Mouse (Mus musculus): ENCODE measurements around the gene Cpn2. TPM values are rescaled to one million over a fixed set of nuclear protein-coding genes. Genes with fewer than 3 reads are reported as not detected.
A peak's percentile ranks its signal among the peaks of the same experiment; 100 is the strongest.

The Cpn2 gene
- polyA plus RNA-seq, 1 experiment from 2014 or later: 0.06 TPM

DNA sequence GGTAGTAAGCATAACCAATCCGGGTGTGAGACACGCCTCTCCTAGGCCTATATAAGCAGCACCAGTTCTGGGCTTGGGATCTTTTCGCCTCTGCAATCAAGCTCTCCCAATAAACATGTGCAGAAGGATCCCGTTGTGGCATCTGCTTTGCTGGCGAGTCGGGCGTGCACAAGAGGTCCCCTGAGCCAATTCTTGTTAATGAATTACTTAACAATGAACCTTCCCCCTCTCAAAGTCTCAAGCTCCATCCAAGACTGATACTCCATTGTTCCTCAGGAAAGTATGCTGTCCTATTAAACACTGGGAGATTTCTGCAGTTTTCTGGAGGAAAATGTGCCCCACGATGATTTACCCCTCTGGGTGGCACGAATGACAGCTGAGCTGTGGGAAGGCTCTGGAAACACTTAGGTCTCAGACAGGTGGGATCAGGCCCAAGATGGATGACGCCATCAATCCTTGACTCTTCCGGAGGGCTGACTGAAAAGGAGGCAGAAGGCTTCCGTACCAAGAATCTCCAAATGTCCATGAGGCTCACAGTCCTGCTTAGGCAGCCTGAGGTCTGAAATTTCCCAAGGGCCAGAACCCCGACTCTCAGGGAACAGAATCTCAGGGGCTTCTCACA lies 46.0 kb downstream of the Cpn2 start:
- H3K9me3 ChIP-seq (ENCODE audit: low read length): no peaks in the 10 kb centered on the region
- H3K27ac ChIP-seq (ENCODE audit: low read length): no peak overlapping the region
- no peaks in the 10 kb centered on the region for H3K36me3 ChIP-seq (ENCODE audit: insufficient read depth, low read length)
- H3K9ac ChIP-seq (replicated peaks; ENCODE audit: low read depth): no peak overlapping the region
- H3K27me3 ChIP-seq (replicated peaks; ENCODE audit: insufficient read depth, low read length): no peaks in the 10 kb centered on the region
- no peak overlapping the region for H3K4me2 ChIP-seq (replicated peaks; ENCODE audit: low read depth, low read length)
- TF ChIP-seq CTCF (IDR thresholded peaks at IDR 0.05): no peak
- no peak for TF ChIP-seq EP300 (IDR thresholded peaks at IDR 0.05)
- ATAC-seq (no peak), DNase-seq (ENCODE audit: low spot score) (no peak)
- WGBS: 59% methylated on average over 13 of the region's 13 CpGs
- H3K4me1 ChIP-seq (ENCODE audit: insufficient read depth, low read depth, low read length): no peaks in the 10 kb centered on the region
- H3K4me3 ChIP-seq (ENCODE audit: low read depth, low read length): no peak overlapping the region

DNA sequence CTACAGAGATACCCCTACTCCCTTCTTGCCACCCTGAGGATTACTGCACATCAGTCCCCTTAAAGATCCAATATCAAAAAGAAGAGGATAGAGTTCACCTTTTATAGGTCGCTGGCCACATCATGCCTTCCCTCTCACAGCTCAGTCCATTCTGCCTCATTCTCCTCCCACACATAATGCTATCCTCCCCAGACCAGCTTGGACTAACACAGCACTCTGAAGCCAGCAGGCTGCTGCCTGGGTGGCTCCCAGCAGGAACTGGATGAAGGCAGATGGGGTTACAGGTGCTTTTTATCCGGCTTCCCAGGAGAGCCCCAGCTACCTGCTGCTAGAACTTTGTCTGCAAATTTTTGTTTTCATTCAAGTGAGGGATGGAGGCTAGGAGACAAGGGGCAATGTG lies 51.5 kb downstream of the Cpn2 start:
- Histone ChIP-seq H3K4me2 (replicated peaks; ENCODE audit: low read depth, low read length) (no peak overlapping the region), H3K36me3 (ENCODE audit: insufficient read depth, low read length) (no peaks in the 10 kb centered on the region), H3K27ac (ENCODE audit: low read length) (no peak overlapping the region), H3K4me3 (ENCODE audit: low read depth, low read length) (no peak overlapping the region), H3K4me1 (ENCODE audit: insufficient read depth, low read depth, low read length) (no peaks in the 10 kb centered on the region), H3K9me3 (ENCODE audit: low read length) (no peaks in the 10 kb centered on the region), H3K9ac (replicated peaks; ENCODE audit: low read depth) (no peak overlapping the region), H3K27me3 (replicated peaks; ENCODE audit: insufficient read depth, low read length) (no peaks in the 10 kb centered on the region)
- DNase-seq (ENCODE audit: low spot score): no peak
- no peak for TF ChIP-seq CTCF (IDR thresholded peaks at IDR 0.05)
- TF ChIP-seq EP300 (IDR thresholded peaks at IDR 0.05): no peak
- 35% methylated on average over 2 of the region's 2 CpGs for WGBS
- ATAC-seq: no peak

DNA sequence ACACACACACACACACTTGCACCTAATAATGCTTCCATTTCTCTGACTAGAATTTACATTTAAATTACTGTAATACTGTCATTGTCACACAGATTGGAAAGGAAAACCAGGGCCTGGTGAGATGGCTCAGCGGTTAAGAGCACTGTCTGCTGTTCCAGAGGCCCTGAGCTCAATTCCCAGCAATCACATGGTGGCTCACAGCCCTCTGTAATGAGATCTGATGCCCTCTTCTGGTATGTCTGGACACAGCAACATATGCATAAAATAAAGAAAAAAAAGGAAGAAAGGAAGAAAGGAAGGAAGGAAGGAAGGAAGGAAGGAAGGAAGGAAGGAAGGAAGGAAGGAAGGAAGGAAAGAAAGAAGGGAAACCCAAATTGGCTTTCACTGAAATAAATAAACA lies 53.7 kb downstream of the Cpn2 start:
- no peak overlapping the region for H3K4me2 ChIP-seq (replicated peaks; ENCODE audit: low read depth, low read length)
- 79% methylated on average over 1 of the region's 1 CpGs for WGBS
- no peak for DNase-seq (ENCODE audit: low spot score)
- no peak overlapping the region for H3K4me3 ChIP-seq (ENCODE audit: low read depth, low read length)
- TF ChIP-seq EP300 (IDR thresholded peaks at IDR 0.05) (no peak), CTCF (IDR thresholded peaks at IDR 0.05) (peak; percentile 10; the same call in 1 of the 2 replicates)
- peaks cover 3% of the 10 kb centered on the region; the same call in 1 of the 2 replicates for H3K9me3 ChIP-seq (ENCODE audit: low read length)
- no peaks in the 10 kb centered on the region for H3K27me3 ChIP-seq (replicated peaks; ENCODE audit: insufficient read depth, low read length)
- H3K4me1 ChIP-seq (ENCODE audit: insufficient read depth, low read depth, low read length): no peaks in the 10 kb centered on the region
- no peak overlapping the region for H3K27ac ChIP-seq (ENCODE audit: low read length)
- H3K36me3 ChIP-seq (ENCODE audit: insufficient read depth, low read length): no peaks in the 10 kb centered on the region
- ATAC-seq: no peak
- no peak overlapping the region for H3K9ac ChIP-seq (replicated peaks; ENCODE audit: low read depth)

GRCm38 (mm10) chr16:30212035-30212434 lies 55.3 kb downstream of the Cpn2 start:
- WGBS: 75% methylated on average over 3 of the region's 3 CpGs
- Histone ChIP-seq H3K4me2 (replicated peaks; ENCODE audit: low read depth, low read length) (no peak overlapping the region), H3K36me3 (ENCODE audit: insufficient read depth, low read length) (no peaks in the 10 kb centered on the region), H3K9ac (replicated peaks; ENCODE audit: low read depth) (no peak overlapping the region), H3K9me3 (ENCODE audit: low read length) (peaks cover 3% of the 10 kb centered on the region; the same call in 1 of the 2 replicates), H3K4me1 (ENCODE audit: insufficient read depth, low read depth, low read length) (no peaks in the 10 kb centered on the region), H3K27ac (ENCODE audit: low read length) (no peak overlapping the region), H3K27me3 (replicated peaks; ENCODE audit: insufficient read depth, low read length) (no peaks in the 10 kb centered on the region), H3K4me3 (ENCODE audit: low read depth, low read length) (no peak overlapping the region)
- TF ChIP-seq EP300 (IDR thresholded peaks at IDR 0.05) (no peak), CTCF (IDR thresholded peaks at IDR 0.05) (no peak)
- DNase-seq (ENCODE audit: low spot score): no peak
- ATAC-seq: no peak

DNA sequence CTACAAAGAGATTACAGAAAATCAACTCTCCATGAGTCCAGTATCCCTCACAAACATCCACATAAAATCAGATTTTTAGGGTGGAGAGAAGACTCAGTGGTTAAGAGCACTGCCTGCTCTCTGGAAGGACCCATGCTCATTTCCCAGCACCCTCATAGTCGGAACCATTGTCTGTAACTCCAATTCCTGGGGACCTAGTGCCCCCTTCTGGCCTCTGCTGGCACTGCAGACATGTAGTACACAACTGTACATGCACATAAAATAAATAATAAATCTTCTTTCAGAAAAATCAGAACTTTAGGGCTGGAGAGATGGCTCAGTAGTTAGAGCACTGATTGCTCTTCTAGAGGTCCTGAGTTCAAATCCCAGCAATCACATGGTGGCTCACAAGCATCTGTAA lies 58.0 kb downstream of the Cpn2 start:
- no peaks in the 10 kb centered on the region for H3K27me3 ChIP-seq (replicated peaks; ENCODE audit: insufficient read depth, low read length)

GRCm38 (mm10) chr16:30207991-30208390 lies 59.3 kb downstream of the Cpn2 start:
- no peak overlapping the region for H3K27ac ChIP-seq (ENCODE audit: low read length)
- no peak for DNase-seq (ENCODE audit: low spot score)
- no peak for ATAC-seq
- H3K4me2 ChIP-seq (replicated peaks; ENCODE audit: low read depth, low read length): no peak overlapping the region
- no peaks in the 10 kb centered on the region for H3K27me3 ChIP-seq (replicated peaks; ENCODE audit: insufficient read depth, low read length)
- H3K9ac ChIP-seq (replicated peaks; ENCODE audit: low read depth): no peak overlapping the region
- no peaks in the 10 kb centered on the region for H3K36me3 ChIP-seq (ENCODE audit: insufficient read depth, low read length)
- H3K4me1 ChIP-seq (ENCODE audit: insufficient read depth, low read depth, low read length): 0 out of 2 replicates have a peak, but pooled peaks cover 5% of the 10 kb centered on the region
- no peak overlapping the region for H3K4me3 ChIP-seq (ENCODE audit: low read depth, low read length)
- no peak for TF ChIP-seq EP300 (IDR thresholded peaks at IDR 0.05)
- TF ChIP-seq CTCF (IDR thresholded peaks at IDR 0.05): no peak
- peaks cover 3% of the 10 kb centered on the region; the same call in 1 of the 2 replicates for H3K9me3 ChIP-seq (ENCODE audit: low read length)
- WGBS: 90% methylated on average over 6 of the region's 7 CpGs

More for the DNA sequence above, 58.0 kb downstream of the Cpn2 start:
- no peak overlapping the region for H3K4me2 ChIP-seq (replicated peaks; ENCODE audit: low read depth, low read length)
- peak; percentile 47 for TF ChIP-seq CTCF (IDR thresholded peaks at IDR 0.05)
- TF ChIP-seq EP300 (IDR thresholded peaks at IDR 0.05): no peak
- WGBS: 95% methylated on average over 1 of the region's 1 CpGs
- H3K9ac ChIP-seq (replicated peaks; ENCODE audit: low read depth): no peak overlapping the region
- no peak overlapping the region for H3K27ac ChIP-seq (ENCODE audit: low read length)
- H3K9me3 ChIP-seq (ENCODE audit: low read length): peaks cover 3% of the 10 kb centered on the region; the same call in 1 of the 2 replicates
- no peaks in the 10 kb centered on the region for H3K36me3 ChIP-seq (ENCODE audit: insufficient read depth, low read length)
- H3K4me3 ChIP-seq (ENCODE audit: low read depth, low read length): no peak overlapping the region
- no peaks in the 10 kb centered on the region for H3K4me1 ChIP-seq (ENCODE audit: insufficient read depth, low read depth, low read length)
- DNase-seq (ENCODE audit: low spot score) (no peak), ATAC-seq (no peak)

All from lung, postnatal 0 days (tissue).